Mouse (Mus musculus): ENCODE measurements at regions not wholly inside any gene's neighbourhood (a gene's known extent, or its start where the extent isn't known, plus 50 kb on each side); places are given as distances from the start of the nearest gene placed in this dataset.

GRCm38 (mm10) chr2:139356280-139357010 is 137.3 kb upstream of the Sptlc3 start:
- in situ Hi-C loops (cut with MseI, MboI): no loop called here

DNA sequence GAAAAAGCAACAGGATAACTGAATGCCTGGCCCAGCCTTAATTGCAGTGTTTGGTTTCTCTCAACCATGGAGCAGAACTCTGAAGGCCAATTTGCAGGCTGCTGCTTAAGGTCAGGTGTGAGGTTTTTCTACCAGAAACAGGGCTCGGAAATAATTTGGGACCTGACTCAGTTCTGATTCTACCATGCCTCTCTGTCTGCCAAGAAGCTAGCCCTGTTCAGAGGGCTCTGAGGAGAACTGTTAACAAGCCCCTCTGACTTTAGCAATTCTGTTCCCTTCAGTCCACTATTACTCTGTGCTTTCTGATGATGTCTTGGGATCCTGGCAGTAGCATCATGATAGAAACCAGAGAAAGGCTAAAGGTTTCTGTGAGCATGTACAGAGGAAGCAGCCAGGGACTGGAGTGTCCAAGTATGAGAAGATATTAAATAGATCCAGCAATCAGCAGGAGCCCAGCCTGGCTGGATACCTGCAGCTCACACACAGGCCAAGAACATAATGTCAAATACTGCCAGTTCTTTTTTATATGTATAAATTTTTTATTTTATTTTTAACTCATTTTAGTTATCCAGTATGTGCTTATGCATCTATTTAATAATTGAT is 131.4 kb upstream of the Sptlc3 start:
- in situ Hi-C loops (cut with MseI, MboI): no loop called here

- in situ Hi-C loops (cut with MseI, MboI): loop anchor here in 1 of 2 experiments (10.0 kb wide), 1 partner anchor 215 kb away; no protein-coding TSS in a partner anchor
These were observed 123.6 kb upstream of the Sptlc3 start for GRCm38 (mm10) chr2:139370070-139370469.

DNA sequence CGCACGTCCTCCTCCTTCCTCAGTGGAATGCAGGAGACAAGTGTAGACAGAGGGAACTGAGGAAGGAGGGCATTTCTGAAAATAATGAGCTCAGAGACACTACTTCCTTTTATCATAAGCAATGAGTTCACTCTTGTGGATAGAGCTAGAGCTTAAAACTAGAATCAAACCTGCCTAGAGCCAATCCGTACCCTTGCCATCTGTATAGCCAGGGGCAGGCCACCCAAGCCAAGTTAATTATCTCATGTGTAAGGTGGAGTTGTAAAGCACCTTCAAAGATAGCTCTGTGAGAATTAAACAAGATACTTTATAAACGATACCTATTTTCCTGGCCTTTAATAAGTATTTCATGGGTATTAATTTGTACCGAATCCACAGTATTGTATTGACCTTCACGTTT is 113.4 kb upstream of the Sptlc3 start:
- in situ Hi-C loops (cut with MseI, MboI): loop anchor here in 1 of 2 experiments (25.0 kb wide), 2 partner anchors 207 to 582 kb away; no protein-coding TSS in a partner anchor

GRCm38 (mm10) chr2:139381628-139382027 is 112.1 kb upstream of the Sptlc3 start:
- in situ Hi-C loops (cut with MseI, MboI): loop anchor here in 1 of 2 experiments (25.0 kb wide), 2 partner anchors 206 to 581 kb away; no protein-coding TSS in a partner anchor

GRCm38 (mm10) chr2:139413559-139413958 is 80.2 kb upstream of the Sptlc3 start:
- in situ Hi-C loops (cut with MseI, MboI): no loop called here

- in situ Hi-C loops (cut with MseI, MboI): no loop called here
These were observed 76.2 kb upstream of the Sptlc3 start for GRCm38 (mm10) chr2:139417506-139417905.

- in situ Hi-C loops (cut with MseI, MboI): no loop called here
These were observed 71.0 kb upstream of the Sptlc3 start for GRCm38 (mm10) chr2:139422678-139423077.

GRCm38 (mm10) chr2:139423413-139423812 is 70.3 kb upstream of the Sptlc3 start:
- in situ Hi-C loops (cut with MseI, MboI): no loop called here

All from mouse trophoblast stem cell (cell line).